Mouse (Mus musculus) forebrain, embryonic 13.5 days (tissue): Measurements from ENCODE around the gene Olfr372. TPM values are rescaled to one million over a fixed set of nuclear protein-coding genes. Genes with fewer than 3 reads are reported as not detected.
"Not testable (repeated sequence)": the region's sequence is repeated elsewhere in the genome, so short reads cannot be mapped to it uniquely, and the experiment has no call there.

Experiments
- ATAC-seq: fragments of 200-750 bp; cut with Nextera tagmentation; 2 replicates; pipeline ENCODE4 v1.8.0; 2017
- H3K27ac ChIP-seq: fragments of 300-500 bp; sonication (generic); 2 replicates; pipeline ENCODE4 v1.5.1; 2015; ENCODE audit warnings: inconsistent platforms, mild to moderate bottlenecking, moderate library complexity
- H3K27me3 ChIP-seq: fragments of 300-500 bp; sonication (generic); 2 replicates; pipeline ENCODE4 v1.6.1; 2015; ENCODE audit warnings: mild to moderate bottlenecking, inconsistent platforms
- H3K36me3 ChIP-seq: fragments of 300-500 bp; sonication (generic); 2 replicates; pipeline ENCODE4 v1.6.1; 2015; ENCODE audit warnings: mild to moderate bottlenecking, inconsistent platforms; ENCODE audit not compliant: poor library complexity, severe bottlenecking
- H3K4me1 ChIP-seq: fragments of 300-500 bp; sonication (generic); 2 replicates; pipeline ENCODE4 v1.6.1; 2015; ENCODE audit warnings: inconsistent platforms
- H3K4me2 ChIP-seq: fragments of 300-500 bp; sonication (generic); 2 replicates; pipeline ENCODE4 v1.6.1; 2015; ENCODE audit warnings: inconsistent platforms, mild to moderate bottlenecking, moderate library complexity
- H3K4me3 ChIP-seq: fragments of 300-500 bp; sonication (generic); 2 replicates; pipeline ENCODE4 v1.5.1; 2015; ENCODE audit warnings: mild to moderate bottlenecking, inconsistent platforms
- H3K9ac ChIP-seq: fragments of 300-500 bp; sonication (generic); 2 replicates; pipeline ENCODE4 v1.6.1; 2015; ENCODE audit warnings: mild to moderate bottlenecking, inconsistent platforms
- H3K9me3 ChIP-seq: fragments of 300-500 bp; sonication (generic); replicated peaks from 2 replicates; pipeline ENCODE4 v1.6.1; 2016; ENCODE audit warnings: inconsistent platforms
- WGBS: fragments of 180-500 bp; shearing (Covaris S2); methylation state at CpG from one replicate; pipeline ENCODE4 v1.1.7; 2015; 5-methylcytosine and 5-hydroxymethylcytosine counted together
- polyA plus RNA-seq: library from polyadenylated mRNA; unstranded; fragments of >200 nt; fragmentation: Nextera tagmentation; extraction: Ambion mirVana; gene quantifications from 2 replicates; pipeline ENCODE4 v1.2.1, GENCODE M21; 2015

Olfr372 gene
- polyA plus RNA-seq, 1 experiment from 2014 or later = not detected

DNA sequence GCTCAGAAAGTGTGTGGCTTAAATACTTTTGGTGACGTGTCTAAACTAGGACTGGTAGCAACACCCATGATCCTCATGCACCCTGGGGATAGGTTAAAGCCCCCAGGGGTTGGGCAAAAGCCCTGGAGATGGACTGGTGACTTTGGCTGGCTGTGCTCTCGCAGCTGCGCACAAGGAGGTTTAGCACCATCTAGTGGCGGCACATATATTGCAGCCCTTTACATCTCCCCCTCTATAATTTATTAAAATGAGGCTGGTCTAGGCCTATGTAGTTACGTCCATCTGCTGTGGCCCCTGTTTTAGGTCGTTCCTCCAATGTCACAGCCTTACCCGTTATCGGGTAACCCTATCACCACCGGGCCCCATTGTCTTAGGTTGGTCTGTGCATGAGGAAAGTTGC is 16.1 kb upstream of the Olfr372 start:
- not testable (repeated sequence) for H3K9me3 ChIP-seq, ATAC-seq, H3K4me3 ChIP-seq, H3K9ac ChIP-seq, H3K27ac ChIP-seq, H3K36me3 ChIP-seq, H3K4me1 ChIP-seq, H3K4me2 ChIP-seq, H3K27me3 ChIP-seq
- 7% methylated on average over 5 of the region's 9 CpGs for WGBS

DNA sequence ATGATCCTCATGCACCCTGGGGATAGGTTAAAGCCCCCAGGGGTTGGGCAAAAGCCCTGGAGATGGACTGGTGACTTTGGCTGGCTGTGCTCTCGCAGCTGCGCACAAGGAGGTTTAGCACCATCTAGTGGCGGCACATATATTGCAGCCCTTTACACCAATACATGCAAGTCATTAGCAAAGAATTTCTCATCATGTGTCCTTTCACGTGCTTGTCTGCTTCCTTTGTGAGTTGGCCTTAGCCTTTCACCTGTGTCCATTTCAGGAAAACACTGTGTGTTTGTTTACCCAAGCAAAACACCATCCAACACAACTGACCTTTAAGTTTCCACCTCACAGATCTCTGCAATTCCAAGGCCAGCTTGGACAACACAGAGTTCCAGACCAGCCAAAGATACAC is 8.1 kb upstream of the Olfr372 start:
- not testable (repeated sequence) for H3K36me3 ChIP-seq, H3K4me2 ChIP-seq, H3K9me3 ChIP-seq, H3K27ac ChIP-seq, H3K4me3 ChIP-seq, H3K9ac ChIP-seq, H3K4me1 ChIP-seq, ATAC-seq, H3K27me3 ChIP-seq
- WGBS = 46% methylated on average over 4 of the region's 4 CpGs

DNA sequence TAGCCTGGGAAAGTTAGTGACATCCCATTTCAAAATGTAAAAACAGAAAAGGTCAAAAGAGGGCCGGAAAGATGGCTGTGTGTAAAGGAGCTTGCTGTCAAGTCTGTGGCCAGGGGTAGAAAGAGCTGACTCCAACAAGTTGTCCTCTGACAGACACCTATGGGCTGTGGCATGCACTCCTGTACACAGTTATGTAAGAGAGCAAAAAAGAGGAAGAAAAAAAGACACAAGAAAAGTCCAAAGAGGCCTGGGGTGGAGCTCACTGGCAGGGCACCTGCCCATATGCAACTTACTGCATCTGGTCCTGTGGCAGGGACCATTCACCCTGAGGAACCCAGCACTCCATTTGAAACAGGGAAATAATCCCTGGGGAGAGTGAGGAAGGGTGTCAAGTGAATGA is 1.5 kb downstream of the Olfr372 start:
- WGBS = 84% methylated on average over 1 of the region's 1 CpGs
- no peak overlapping the region for H3K4me3 ChIP-seq

DNA sequence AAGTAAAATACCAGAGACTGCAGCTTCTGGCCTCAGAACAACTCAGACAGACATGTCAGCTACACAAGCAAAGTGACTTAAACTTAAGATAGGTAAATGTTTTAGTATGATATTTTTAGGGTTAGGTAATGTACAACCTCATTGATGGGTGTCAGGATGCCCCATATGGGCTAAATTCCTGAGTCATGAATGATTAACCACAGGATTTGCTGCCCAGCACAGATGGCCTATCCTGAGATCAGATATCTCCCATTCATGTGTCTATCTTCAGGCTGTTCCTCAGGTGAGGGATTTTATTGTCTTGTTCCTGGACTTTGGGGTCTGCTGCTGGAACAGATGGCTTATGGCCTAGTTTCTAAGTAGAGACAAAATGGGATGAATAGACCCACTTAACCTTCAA is 13.6 kb downstream of the Olfr372 start:
- not testable (repeated sequence) for H3K9me3 ChIP-seq, H3K9ac ChIP-seq, H3K4me3 ChIP-seq, H3K4me1 ChIP-seq, H3K27ac ChIP-seq, H3K36me3 ChIP-seq, H3K4me2 ChIP-seq, ATAC-seq, H3K27me3 ChIP-seq

More for the DNA sequence above, 1.5 kb downstream of the Olfr372 start:
- Histone ChIP-seq H3K27me3 (no peaks in the 10 kb centered on the region), H3K36me3 (no peaks in the 10 kb centered on the region), H3K4me2 (no peak overlapping the region), H3K9me3 (no peaks in the 10 kb centered on the region), H3K4me1 (no peaks in the 10 kb centered on the region), H3K27ac (no peak overlapping the region), H3K9ac (no peak overlapping the region)
- no peak for ATAC-seq

DNA sequence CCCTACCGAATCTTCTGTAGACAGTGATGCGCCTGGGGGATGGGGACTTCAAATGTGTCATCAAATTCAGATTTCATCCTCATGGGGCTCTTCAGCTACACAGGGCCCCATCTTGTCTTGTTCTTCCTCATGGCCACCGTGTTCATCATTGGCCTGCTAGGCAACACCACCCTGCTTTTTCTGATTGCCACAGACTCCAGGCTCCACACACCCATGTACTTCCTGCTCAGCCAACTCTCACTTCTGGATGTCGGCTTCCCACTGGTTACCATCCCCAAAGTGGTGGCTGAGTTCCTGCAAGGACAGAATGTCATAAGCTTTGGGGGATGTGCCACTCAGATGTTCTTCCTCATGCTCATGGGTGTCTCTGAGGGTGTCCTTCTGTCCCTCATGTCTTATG is 16.6 kb downstream of the Olfr372 start:
- H3K4me3 ChIP-seq, H3K27me3 ChIP-seq, H3K9me3 ChIP-seq, H3K27ac ChIP-seq, ATAC-seq, H3K4me2 ChIP-seq, H3K4me1 ChIP-seq, H3K36me3 ChIP-seq, H3K9ac ChIP-seq: not testable (repeated sequence)
- WGBS = 93% methylated on average over 3 of the region's 4 CpGs

DNA sequence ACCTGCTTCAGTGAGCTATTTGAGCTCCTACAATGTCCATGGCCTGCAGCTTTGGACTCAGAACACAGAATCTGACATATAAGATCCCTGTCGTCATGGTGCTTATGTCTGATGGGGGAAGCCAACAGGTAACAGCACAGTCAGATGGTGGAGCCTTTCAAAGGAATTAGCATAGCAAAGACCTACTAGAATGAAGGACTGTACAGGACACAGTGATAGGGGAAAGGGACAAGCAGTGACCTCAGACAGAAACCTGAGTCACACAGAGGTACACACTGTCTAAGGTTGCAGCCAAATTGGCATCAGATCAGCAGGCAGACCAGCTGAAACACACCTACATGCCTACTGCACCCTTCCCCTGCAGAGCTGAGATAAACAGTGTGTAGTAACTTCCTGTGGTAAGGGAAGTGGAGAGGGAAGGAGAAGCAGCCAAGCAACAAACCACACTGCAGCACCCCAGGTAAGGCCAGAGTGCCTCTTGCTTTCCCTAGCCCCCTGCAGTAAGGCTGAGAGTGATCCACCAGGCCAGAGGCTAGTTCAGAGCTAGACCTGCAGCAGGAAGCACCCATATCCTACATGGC is 25.9 kb downstream of the Olfr372 start:
- not testable (repeated sequence) for H3K9ac ChIP-seq, ATAC-seq, H3K4me3 ChIP-seq, H3K9me3 ChIP-seq, H3K36me3 ChIP-seq, H3K27me3 ChIP-seq, H3K27ac ChIP-seq, H3K4me1 ChIP-seq, H3K4me2 ChIP-seq
- 89% methylated on average over 1 of the region's 1 CpGs for WGBS

DNA sequence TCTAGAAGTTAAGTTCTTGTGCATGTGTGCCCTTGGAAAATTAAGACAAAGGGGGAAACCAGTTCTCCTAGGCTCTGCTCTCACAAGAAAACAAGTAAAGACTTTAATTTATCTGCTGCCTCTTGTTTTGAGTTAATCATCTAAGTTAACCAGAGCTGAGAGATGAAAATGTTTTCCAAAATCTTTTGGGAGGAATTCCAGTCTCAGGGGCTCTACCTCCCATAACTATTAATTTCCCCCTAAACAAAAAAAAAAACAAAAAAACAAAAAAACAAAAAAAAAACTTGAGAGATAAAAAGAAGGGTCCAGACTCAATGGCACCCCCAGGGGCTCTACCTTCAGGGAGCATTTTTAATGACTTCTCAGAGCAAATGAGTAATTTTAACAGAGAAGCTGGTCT is 41.9 kb downstream of the Olfr372 start, which contains the start of gene Olfr373:
Olfr373 (plus strand) TSS at position 301 of the 400 bp plus-strand sequence.
- not testable (repeated sequence) for H3K9ac ChIP-seq, H3K4me2 ChIP-seq, H3K36me3 ChIP-seq, H3K27ac ChIP-seq, H3K4me3 ChIP-seq, H3K27me3 ChIP-seq, ATAC-seq, H3K4me1 ChIP-seq, H3K9me3 ChIP-seq

DNA sequence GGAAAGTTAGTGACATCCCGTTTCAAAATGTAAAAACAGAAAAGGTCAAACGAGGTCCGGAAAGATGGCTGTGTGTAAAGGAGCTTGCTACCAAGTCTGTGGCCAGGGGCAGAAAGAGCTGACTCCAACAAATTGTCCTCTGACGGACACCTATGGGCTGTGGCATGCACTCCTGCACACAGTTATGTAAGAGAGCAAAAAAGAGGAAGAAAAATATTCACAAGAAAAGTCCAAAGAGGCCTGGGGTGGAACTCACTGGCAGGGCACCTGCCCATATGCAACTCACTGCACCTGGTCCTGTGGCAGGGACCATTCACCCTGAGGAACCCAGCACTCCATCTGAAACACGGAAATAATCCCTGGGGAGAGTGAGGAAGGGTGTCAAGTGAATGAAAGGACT is 43.7 kb downstream of the Olfr372 start:
- Histone ChIP-seq H3K9me3 (no peaks in the 10 kb centered on the region), H3K4me2 (no peak overlapping the region), H3K36me3 (no peaks in the 10 kb centered on the region), H3K27ac (no peak overlapping the region), H3K4me1 (no peaks in the 10 kb centered on the region), H3K4me3 (no peak overlapping the region), H3K27me3 (no peaks in the 10 kb centered on the region), H3K9ac (no peak overlapping the region)
- WGBS = 80% methylated on average over 5 of the region's 5 CpGs
- no peak for ATAC-seq

DNA sequence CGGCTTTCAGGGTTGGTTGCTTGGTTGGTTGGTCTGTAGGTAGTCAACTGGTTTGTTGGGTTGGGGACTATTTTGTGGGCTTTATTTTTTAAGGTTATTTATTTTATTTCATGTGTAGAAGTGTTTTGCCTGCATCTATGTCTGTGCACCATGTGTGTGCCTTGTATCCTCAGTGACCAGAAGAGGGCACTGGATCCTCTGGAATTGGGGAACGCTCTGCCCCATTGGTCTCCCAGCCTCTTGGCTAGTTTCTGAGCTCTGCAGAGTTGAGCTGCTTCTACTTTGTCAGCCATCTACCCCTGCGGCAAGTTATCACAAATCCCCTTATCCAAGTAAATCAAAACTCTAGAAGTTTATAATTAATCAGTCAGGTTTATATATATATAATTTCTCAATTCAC is 46.6 kb downstream of the Olfr372 start:
- not testable (repeated sequence) for H3K9me3 ChIP-seq, H3K36me3 ChIP-seq, H3K27ac ChIP-seq, H3K4me3 ChIP-seq, H3K9ac ChIP-seq, H3K4me2 ChIP-seq, H3K27me3 ChIP-seq, H3K4me1 ChIP-seq, ATAC-seq
- WGBS = 83% methylated on average over 3 of the region's 3 CpGs

DNA sequence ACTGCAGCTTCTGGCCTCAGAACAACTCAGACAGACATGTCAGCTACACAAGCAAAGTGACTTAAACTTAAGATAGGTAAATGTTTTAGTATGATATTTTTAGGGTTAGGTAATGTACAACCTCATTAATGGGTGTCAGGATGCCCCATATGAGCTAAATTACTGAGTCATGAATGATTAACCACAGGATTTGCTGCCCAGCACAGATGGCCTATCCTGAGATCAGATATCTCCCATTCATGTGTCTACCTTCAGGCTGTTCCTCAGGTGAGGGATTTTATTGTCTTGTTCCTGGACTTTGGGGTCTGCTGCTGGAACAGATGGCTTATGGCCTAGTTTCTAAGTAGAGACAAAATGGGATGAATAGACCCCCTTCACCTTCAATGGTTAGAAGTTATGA is 55.7 kb downstream of the Olfr372 start:
- not testable (repeated sequence) for H3K4me1 ChIP-seq, H3K4me2 ChIP-seq, H3K9me3 ChIP-seq, ATAC-seq, H3K4me3 ChIP-seq, H3K9ac ChIP-seq, H3K36me3 ChIP-seq, H3K27ac ChIP-seq, H3K27me3 ChIP-seq

DNA sequence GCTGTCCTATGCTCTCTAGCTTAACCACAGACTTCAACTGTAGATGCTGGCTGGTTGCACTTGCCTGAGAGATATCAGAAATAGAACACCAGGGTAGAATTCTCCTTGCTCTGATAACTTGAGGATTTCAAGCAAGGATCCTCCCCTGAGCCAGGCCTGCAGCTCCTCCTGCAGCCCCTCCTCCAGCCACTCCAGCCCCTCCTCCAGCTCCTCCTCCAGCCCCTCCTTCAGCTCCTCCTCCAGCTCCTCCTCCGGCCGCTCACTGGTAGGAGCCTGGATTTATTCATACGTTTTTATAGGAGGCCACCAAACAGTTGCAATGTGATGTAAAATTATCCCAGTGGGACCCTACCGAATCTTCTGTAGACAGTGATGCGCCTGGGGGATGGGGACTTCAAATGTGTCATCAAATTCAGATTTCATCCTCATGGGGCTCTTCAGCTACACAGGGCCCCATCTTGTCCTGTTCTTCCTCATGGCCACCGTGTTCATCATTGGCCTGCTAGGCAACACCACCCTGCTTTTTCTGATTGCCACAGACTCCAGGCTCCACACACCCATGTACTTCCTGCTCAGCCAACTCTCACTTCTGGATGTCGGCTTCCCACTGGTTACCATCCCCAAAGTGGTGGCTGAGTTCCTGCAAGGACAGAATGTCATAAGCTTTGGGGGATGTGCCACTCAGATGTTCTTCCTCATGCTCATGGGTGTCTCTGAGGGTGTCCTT is 58.5 kb downstream of the Olfr372 start:
- ATAC-seq, H3K4me3 ChIP-seq, H3K9ac ChIP-seq, H3K36me3 ChIP-seq, H3K27ac ChIP-seq, H3K4me2 ChIP-seq, H3K4me1 ChIP-seq, H3K27me3 ChIP-seq, H3K9me3 ChIP-seq: not testable (repeated sequence)
- 63% methylated on average over 6 of the region's 7 CpGs for WGBS

DNA sequence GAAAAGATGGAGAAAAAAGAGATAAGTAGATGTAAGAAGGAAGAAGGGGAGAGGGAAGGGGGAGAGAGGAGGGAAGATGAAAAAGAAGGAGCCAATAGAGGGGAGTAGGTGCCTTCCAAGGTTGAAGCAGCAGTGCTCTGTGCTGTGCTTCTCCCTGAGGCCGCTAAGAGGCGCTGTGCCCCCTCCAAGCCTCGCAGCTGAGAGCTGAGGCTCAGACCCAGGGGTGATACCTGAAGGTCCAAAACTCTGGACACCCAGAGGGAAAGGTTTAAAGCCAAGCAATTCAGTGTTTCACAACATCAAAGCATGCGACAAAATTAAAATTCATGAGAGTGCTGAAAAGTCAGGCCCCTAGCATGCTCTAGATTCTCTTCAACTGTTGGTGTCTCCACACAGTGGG is 64.1 kb downstream of the Olfr372 start:
- Histone ChIP-seq H3K4me2 (no peak overlapping the region), H3K4me3 (no peak overlapping the region), H3K27me3 (no peaks in the 10 kb centered on the region), H3K9ac (no peak overlapping the region), H3K36me3 (no peaks in the 10 kb centered on the region), H3K27ac (no peak overlapping the region), H3K4me1 (no peaks in the 10 kb centered on the region), H3K9me3 (peaks cover 6% of the 10 kb centered on the region; the same call in 1 of the 2 replicates)
- 28% methylated on average over 4 of the region's 4 CpGs for WGBS
- no peak for ATAC-seq

DNA sequence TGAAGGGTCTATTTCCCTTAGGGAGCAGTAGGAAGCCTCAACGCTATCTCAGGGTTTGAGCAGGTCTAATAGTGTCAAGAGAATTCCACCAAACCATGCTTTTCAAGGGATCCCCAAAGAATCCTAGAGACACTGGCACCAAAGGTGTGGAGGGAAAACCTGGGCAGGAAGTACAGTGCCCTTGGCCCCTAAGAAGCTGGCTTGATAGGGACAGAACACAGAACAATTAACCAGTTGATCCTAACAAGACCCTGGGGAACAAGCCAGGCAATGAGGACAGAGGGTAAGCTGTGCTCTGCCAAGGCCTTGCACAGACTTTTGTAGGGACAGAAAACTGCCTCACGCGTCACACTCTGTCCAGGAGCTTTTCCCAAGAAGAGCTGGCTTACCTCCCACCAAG is 65.7 kb downstream of the Olfr372 start, which contains the start of gene Olfr374:
Olfr374 (plus strand) TSS at position 301 of the 400 bp plus-strand sequence.
- Histone ChIP-seq H3K27ac (no peak within 1 kb of the TSS), H3K27me3 (no peaks in the 10 kb centered on the region), H3K4me1 (no peaks in the 10 kb centered on the region), H3K9me3 (peaks cover 6% of the 10 kb centered on the region; the same call in 1 of the 2 replicates), H3K4me3 (no peak within 1 kb of the TSS), H3K9ac (no peak within 1 kb of the TSS), H3K4me2 (no peak within 1 kb of the TSS), H3K36me3 (no peaks in the 10 kb centered on the region)
- ATAC-seq = no peak
- whole genome bisulfite sequencing = 92% methylated on average over 3 of the region's 3 CpGs
